Mouse (Mus musculus) bone marrow macrophage, adult 2 months (primary cell): ENCODE results near the gene E2f6.

Source experiments
- CTCF ChIP-seq: IDR thresholded peaks from 2 replicates; pipeline ENCODE4 v1.5.1; 2012; ENCODE audit warnings: low read depth, mild to moderate bottlenecking, low read length, moderate library complexity
- POLR2A ChIP-seq: IDR thresholded peaks from 2 replicates; pipeline ENCODE4 v1.6.1; 2012; ENCODE audit warnings: mild to moderate bottlenecking, low read depth, low read length, borderline replicate concordance

DNA sequence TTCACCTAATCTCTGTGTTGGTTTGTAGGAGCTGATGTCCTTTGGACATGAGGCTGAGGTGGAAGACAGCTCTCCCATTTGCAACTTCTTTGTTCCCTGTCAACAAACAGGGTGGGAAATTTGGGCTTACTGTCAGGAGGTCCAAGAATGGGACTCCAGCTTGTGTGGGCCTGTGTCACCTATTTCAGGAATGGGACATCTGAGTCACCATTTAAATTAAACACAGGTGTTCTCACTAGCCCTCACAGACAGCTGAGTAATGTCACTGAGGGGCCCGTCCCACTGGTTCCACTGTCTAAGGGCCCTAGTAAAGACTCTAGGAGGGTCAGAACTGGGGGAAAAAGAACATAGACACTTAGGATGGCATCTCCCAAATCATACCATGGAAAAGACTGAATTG, 61.2 kb downstream of the E2f6 start:
- no peak for TF ChIP-seq CTCF
- TF ChIP-seq POLR2A = no peak
